ENCODE assay signal across 19 mouse cellular contexts in genomic region chr8:9437822-9438221, GRCm38 (mm10).
A peak's percentile ranks its signal among the peaks of the same experiment; 100 is the strongest.
DNase-seq lines count a peak whose midpoint lies in the region; ATAC-seq lines count a peak whose summit lies in the region.
"Had no signal": no experiment of that assay in that cellular context is flagged by ENCODE, and none has a peak within 500 bp of the region (broad histone marks: within the 10 kb centered on the region; RNA-seq: fewer than 3 reads in every experiment).

No protein-coding gene starts in this region.

- DNase-seq in A20 (ENCODE audit: low read depth, low spot score) = peak; percentile 4
- DNase-seq in kidney, postnatal 10 days = no peak
- DNase-seq in natural killer cell, adult 2 months (ENCODE audit: low spot score in 2 of 2) = no peak
- no peak for DNase-seq in cerebellum, postnatal 4 days (ENCODE audit: low spot score in 2 of 2)
- DNase-seq: adrenal gland, postnatal 10 days; adrenal gland, postnatal 36 days; cerebellum, adult 18-20 months; cerebellum, adult 9-10 months; cerebellum, postnatal 14 days; embryo, embryonic 11 days; gastrocnemius, postnatal 25 days; kidney, adult 11 months had no signal

- peak; percentile 96 for ATAC-seq in common myeloid progenitor, adult 5-6 weeks (replicated peaks; ENCODE audit: low read depth, poor library complexity, severe bottlenecking)
- peak; percentile 72 for ATAC-seq in megakaryocyte, adult 5-6 weeks (ENCODE audit: poor library complexity, severe bottlenecking)
- ATAC-seq: activated CD4-positive, CD25-positive, alpha-beta regulatory T cell, adult 4 months; CD4-positive, CD25-positive, alpha-beta regulatory T cell, adult 4 months; forebrain, embryonic 15.5 days; hindbrain, postnatal 0 days; inflammation-experienced regulatory T-cells, adult 6 months had no signal
